Mouse (Mus musculus): ENCODE results near the gene BC028528. TPM values are rescaled to one million over a fixed set of nuclear protein-coding genes. Genes with fewer than 3 reads are reported as not detected.

BC028528 gene
- 70.0 TPM for polyA plus RNA-seq (2014; fragmentation: Illumina TruSeq; extraction: RNeasy Lipid Tissue Mini Kit (QIAGEN cat#74804))

DNA sequence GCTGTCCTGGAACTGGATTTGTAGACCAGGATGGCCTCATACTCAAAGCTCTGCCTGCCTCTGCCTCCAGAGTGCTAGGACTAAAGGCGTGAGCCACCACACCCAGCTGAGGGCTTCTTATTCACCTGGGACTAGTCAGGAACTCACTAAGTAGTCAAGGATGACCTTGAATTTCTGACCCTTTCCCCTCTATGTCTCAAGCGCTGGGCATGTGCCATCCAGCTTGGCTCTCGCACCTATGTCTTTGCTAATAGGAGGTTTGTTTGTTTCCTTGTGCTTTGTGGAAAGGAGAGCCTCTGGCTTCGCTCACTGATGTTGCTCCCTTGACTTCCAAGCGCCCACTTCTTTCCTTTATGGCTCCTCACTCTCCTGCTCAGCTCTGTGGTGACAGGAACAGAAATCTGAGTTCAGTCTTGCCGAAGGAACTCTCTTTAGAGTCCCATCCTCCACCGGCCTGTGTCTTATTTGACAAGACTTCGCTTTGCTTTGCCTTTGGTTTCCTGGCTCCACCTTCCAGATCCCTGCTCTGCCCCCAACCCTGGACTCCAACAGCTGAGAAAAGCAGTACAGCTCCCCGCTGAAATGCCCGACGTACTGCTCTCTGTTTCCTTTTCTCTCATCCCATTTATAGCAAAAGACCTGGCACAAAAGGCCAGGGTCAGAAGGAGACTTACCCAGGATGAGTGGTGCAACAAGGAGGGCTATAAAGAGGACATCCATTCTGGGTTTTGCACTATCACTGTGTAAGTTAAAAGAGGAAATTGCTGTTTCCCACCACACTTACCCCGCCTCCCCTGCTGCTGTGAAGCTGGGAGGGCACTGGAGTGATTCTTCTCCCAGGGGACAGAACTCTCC, at the start of gene BC028528:
Gene BC028528, minus strand, starts transcription at position 795 of the 855 bp plus-strand sequence.

DNA sequence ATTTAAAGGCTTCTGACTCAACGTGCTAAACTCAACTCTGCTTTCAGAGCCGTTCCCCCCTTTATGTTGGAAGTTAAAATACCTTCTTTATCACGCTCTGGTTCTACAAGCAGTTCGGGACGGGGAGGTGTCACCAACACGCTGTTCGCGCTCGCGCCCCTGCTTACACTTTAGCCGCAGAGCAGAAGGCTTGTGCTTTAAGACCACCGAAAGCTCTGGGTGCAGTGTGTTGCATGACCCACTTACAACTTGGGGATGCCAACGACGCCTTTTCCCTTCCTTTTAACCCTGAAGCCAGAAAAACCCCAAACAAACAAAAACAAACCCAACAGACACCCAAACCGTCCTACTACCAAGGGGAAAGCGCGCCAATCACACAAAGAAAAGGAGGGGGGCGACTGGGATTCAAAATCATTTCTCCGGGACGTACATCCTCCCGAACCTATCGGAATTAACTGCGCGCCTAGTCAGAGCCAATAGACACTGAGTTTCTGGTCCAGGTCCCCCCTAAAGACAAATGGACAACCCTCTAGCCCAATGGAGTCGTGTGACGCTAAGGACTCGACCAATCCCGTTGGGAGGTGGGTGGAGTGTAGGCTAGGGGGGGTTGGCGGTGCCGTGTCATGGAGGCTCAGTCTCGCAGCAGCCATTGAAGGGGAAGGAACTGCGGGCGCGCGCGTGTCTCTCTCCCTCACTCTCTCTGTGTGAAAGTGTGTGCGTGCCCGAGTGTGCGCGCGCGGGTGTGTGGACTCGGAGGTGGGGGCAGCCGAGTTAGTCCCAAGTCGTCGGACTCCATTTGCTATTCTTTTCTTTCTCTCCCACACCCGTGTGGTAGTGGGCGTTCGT, 37.1 kb upstream of the BC028528 start, which contains the start of gene Anp32e:
Gene Anp32e, plus strand, starts transcription at position 589 of the 846 bp plus-strand sequence.

DNA sequence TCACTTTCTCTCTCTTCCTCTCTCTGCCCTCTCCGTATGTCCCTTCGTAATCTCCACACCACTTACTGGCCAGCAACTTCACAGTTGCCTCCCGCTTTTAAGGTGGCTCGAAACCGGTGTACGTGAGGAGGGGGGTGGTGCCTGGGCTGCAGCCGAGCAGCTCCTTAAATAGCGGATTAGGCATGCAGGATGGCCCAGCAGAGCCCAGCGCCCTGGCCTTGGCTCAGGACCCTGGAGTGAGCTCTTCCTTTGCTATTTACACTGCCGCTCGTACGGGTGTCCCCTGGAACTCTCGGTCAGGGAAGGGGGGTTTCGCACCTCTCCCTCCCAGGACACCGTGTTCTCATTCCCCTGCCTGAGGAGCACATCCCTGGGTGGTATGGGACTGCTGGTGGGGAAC, 12.8 kb upstream of the BC028528 start, which contains the start of gene Car14:
Gene Car14, minus strand, starts transcription at position 124 of the 400 bp plus-strand sequence.

DNA sequence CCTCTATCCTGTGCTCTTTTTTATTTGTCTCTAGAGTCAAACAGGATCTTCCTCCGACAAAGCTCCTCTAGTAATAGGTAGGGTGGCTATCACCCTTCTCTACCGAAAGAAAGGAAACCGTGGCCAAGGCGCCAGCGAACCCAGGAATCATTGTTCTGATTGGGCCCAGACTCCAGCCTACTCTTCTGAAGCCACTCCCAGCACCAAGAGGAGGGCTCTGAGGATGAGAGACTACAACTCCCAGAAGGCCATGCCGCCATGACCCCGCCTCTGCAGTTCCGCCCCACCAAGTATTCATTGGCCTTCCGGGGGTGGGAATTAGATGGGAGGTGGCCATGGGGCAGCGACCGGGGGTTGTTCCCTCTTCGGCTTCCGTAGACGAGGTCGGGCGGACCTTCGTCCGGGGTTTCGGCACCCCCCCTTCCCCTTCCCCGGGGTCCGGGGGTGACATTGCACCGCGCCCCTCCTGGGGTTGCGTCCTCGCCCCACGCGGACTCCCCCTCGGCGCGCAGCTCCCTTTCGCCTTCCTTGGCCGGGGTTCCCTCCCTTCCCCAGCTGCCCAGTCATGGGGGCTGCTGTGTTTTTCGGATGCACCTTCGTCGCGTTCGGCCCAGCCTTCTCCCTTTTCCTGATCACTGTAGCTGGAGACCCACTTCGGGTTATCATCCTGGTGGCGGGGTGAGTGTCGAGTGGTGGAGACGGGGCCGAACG, 2.0 kb upstream of the BC028528 start, which contains the start of gene Aph1a:
Gene Aph1a, plus strand, starts transcription at position 364 of the 711 bp plus-strand sequence.

DNA sequence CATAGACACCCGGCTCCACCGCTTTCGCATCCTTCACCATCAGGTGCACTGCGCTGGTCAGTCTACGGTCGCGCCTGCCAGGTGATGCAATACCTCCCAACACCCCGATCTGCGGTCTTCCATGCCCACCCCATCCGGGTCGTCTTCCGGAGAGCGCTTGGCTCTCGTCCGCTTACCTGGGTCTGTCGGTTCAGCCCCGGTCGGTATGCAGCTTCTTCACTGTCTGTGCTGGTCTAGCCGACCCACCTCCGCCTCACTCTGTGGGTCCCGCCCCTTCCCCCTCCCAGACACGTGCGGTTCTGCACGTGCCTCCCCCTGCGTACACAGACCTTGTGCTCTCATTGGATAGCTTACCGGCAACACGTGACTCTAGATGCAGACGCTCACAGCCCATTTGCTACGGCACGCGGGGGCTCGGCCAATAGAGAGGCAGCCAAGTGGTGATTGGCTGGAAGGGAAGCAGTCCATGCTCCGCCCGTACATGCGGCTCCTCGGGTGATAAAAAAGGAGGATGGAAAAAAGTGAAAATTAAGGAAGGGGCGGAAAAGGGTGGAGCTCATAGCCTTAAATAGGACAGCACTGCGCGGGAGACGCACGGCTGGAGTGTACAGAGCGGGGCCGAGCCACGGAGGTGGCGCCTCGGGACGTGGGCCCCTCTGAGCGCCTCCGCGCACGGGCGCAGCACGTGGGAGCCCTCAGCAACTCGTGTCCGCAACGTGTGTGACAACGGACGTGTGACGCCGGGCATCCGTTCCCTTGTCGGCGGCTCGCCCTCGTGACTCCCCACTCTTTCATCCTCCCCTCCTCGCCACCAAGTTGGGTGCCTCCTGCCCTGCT, 9.6 kb downstream of the BC028528 start, which contains the start of gene Ciart:
Gene Ciart, minus strand, starts transcription at position 273 of the 837 bp plus-strand sequence.

DNA sequence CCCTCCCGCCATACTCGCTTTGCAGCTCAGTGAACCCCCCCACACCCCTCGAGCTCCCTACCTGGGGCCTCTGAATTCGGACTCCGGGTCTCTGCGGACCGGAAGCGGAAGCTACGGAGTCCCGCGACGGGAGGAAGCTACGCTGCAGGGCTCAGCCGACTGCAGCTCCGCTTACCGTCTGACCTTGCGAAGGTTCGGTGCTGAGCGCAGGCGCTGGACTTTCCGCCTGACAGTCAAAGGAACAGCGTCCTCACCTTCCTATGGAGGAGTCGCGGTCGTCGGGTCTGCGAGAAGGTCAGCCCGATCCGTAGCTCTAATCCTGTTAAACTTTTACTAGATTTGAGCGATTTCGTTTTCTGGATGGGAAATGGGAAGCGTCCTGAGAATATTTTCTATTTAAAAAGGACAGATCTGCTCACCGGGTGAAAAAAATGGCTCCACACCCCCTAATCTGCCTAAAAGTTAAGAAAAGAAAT, 20.4 kb downstream of the BC028528 start, which contains the start of gene Mrps21:
Gene Mrps21, minus strand, starts transcription at position 128 of the 476 bp plus-strand sequence.

GRCm38 (mm10) chr3:95855502-95856089, 36.2 kb downstream of the BC028528 start, which contains the start of gene Prpf3:
Gene Prpf3, minus strand, starts transcription at chr3:95855885.

Other genes with a start within 250 kb of the BC028528 start
- gene Mcl1, start 233.2 kb downstream of the BC028528 start, polyA plus RNA-seq (2014; fragmentation: Illumina TruSeq; extraction: RNeasy Lipid Tissue Mini Kit (QIAGEN cat#74804)), result 288 TPM
- 0.51 TPM for gene Adamtsl4, start 204.1 kb downstream of the BC028528 start, polyA plus RNA-seq (2014; fragmentation: Illumina TruSeq; extraction: RNeasy Lipid Tissue Mini Kit (QIAGEN cat#74804))
- 5.2 TPM for gene Ecm1, start 152.4 kb downstream of the BC028528 start, polyA plus RNA-seq (2014; fragmentation: Illumina TruSeq; extraction: RNeasy Lipid Tissue Mini Kit (QIAGEN cat#74804))
- 10.5 TPM for gene Tars2, start 131.8 kb downstream of the BC028528 start, polyA plus RNA-seq (2014; fragmentation: Illumina TruSeq; extraction: RNeasy Lipid Tissue Mini Kit (QIAGEN cat#74804))
- gene Rprd2, start 73.1 kb downstream of the BC028528 start, polyA plus RNA-seq (2014; fragmentation: Illumina TruSeq; extraction: RNeasy Lipid Tissue Mini Kit (QIAGEN cat#74804)), result 90.5 TPM
- 31.2 TPM for gene Prpf3, start 36.1 kb downstream of the BC028528 start, polyA plus RNA-seq (2014; fragmentation: Illumina TruSeq; extraction: RNeasy Lipid Tissue Mini Kit (QIAGEN cat#74804))
- gene Mrps21, start 20.5 kb downstream of the BC028528 start, polyA plus RNA-seq (2014; fragmentation: Illumina TruSeq; extraction: RNeasy Lipid Tissue Mini Kit (QIAGEN cat#74804)), result 10.7 TPM
- 2.7 TPM for gene Ciart, start 9.8 kb downstream of the BC028528 start, polyA plus RNA-seq (2014; fragmentation: Illumina TruSeq; extraction: RNeasy Lipid Tissue Mini Kit (QIAGEN cat#74804))
- gene Aph1a, start 2.0 kb upstream of the BC028528 start, polyA plus RNA-seq (2014; fragmentation: Illumina TruSeq; extraction: RNeasy Lipid Tissue Mini Kit (QIAGEN cat#74804)), result 29.7 TPM
- gene Car14, start 12.7 kb upstream of the BC028528 start, polyA plus RNA-seq (2014; fragmentation: Illumina TruSeq; extraction: RNeasy Lipid Tissue Mini Kit (QIAGEN cat#74804)), result 157 TPM
- 276 TPM for gene Anp32e, start 37.2 kb upstream of the BC028528 start, polyA plus RNA-seq (2014; fragmentation: Illumina TruSeq; extraction: RNeasy Lipid Tissue Mini Kit (QIAGEN cat#74804))
- 12.5 TPM for gene Plekho1, start 104.0 kb upstream of the BC028528 start, polyA plus RNA-seq (2014; fragmentation: Illumina TruSeq; extraction: RNeasy Lipid Tissue Mini Kit (QIAGEN cat#74804))
- 51.8 TPM for gene Vps45, start 166.5 kb upstream of the BC028528 start, polyA plus RNA-seq (2014; fragmentation: Illumina TruSeq; extraction: RNeasy Lipid Tissue Mini Kit (QIAGEN cat#74804))
- 30.3 TPM for gene Otud7b, start 212.5 kb upstream of the BC028528 start, polyA plus RNA-seq (2014; fragmentation: Illumina TruSeq; extraction: RNeasy Lipid Tissue Mini Kit (QIAGEN cat#74804))